Mouse (Mus musculus): ENCODE data around the gene H2al2c.
"Not testable (repeated sequence)": the region's sequence is repeated elsewhere in the genome, so short reads cannot be mapped to it uniquely, and the experiment has no call there.

Gene H2al2c

GRCm38 (mm10) chrY:2598799-2599198 lies at the start of gene H2al2c:
Gene H2al2c (plus strand): TSS chrY:2599099.
- DNase-seq (ENCODE audit: low read depth, low spot score), result not testable (repeated sequence)

All from skeletal muscle tissue, adult 2 months (tissue).